Mouse (Mus musculus) CH12.LX (cell line): ENCODE measurements at regions not wholly inside any gene's neighbourhood (a gene's known extent, or its start where the extent isn't known, plus 50 kb on each side); places are given as distances from the start of the nearest gene placed in this dataset.

Experiments
- CTCF ChIP-seq, 2 experiments: IDR thresholded peaks in 1 of 2; conservative IDR thresholded peaks in 1 of 2; 2 replicates each; pipeline ENCODE4 v1.5.1; 2011 to 2012; ENCODE audit warnings: low read depth in 2 of 2, low read length in 2 of 2, improper control_type of control experiment in 1 of 2, inconsistent platforms in 1 of 2, mild to moderate bottlenecking in 1 of 2, moderate library complexity in 1 of 2
- E2F4 ChIP-seq: IDR thresholded peaks from 2 replicates; pipeline ENCODE4 v1.6.1; 2011; ENCODE audit warnings: low read depth, low read length, improper control_type of control experiment; ENCODE audit not compliant: insufficient replicate concordance
- GABPA ChIP-seq: IDR thresholded peaks from 2 replicates; pipeline ENCODE4 v1.6.1; 2012; ENCODE audit warnings: low read depth, low read length, improper control_type of control experiment, inconsistent platforms; ENCODE audit not compliant: insufficient replicate concordance
- MAZ ChIP-seq: IDR thresholded peaks from 2 replicates; pipeline ENCODE4 v1.6.1; 2012; ENCODE audit warnings: low read depth, mild to moderate bottlenecking, inconsistent platforms, low read length, improper control_type of control experiment, moderate library complexity
- POLR2A ChIP-seq: IDR thresholded peaks from 2 replicates; pipeline ENCODE4 v1.6.1; 2011; ENCODE audit warnings: low read depth, mild to moderate bottlenecking, improper control_type of control experiment, low read length
- POLR2AphosphoS2 ChIP-seq: IDR thresholded peaks from 2 replicates; pipeline ENCODE4 v1.6.1; 2011; ENCODE audit warnings: low read depth, low read length, improper control_type of control experiment
- SIN3A ChIP-seq: IDR thresholded peaks from 2 replicates; pipeline ENCODE4 v1.6.1; 2012; ENCODE audit warnings: low read length, improper control_type of control experiment, inconsistent platforms
- USF1 ChIP-seq: IDR thresholded peaks from 2 replicates; pipeline ENCODE4 v1.6.1; 2014; ENCODE audit warnings: low read depth, mild to moderate bottlenecking, inconsistent platforms, low read length, improper control_type of control experiment
- ZC3H11A ChIP-seq: IDR thresholded peaks from 2 replicates; pipeline ENCODE4 v1.6.1; 2012; ENCODE audit warnings: low read depth, mild to moderate bottlenecking, inconsistent platforms, low read length, improper control_type of control experiment

- TF ChIP-seq MAZ (no peak), CTCF (conservative IDR thresholded peaks at IDR 0.05 in 1 of 2, IDR thresholded peaks at IDR 0.05 in 1 of 2; ENCODE audit: low read depth in 2 of 2, low read length in 2 of 2) (no peak), POLR2AphosphoS2 (no peak), POLR2A (no peak), USF1 (no peak), ZC3H11A (no peak), E2F4 (no peak), SIN3A (no peak), GABPA (no peak)
Measured at GRCm38 (mm10) chr11:18493981-18494380, 524.8 kb downstream of the Meis1 start.
